Mouse (Mus musculus) embryonic facial prominence, embryonic 13.5 days (tissue): ENCODE results near the gene Egfr. TPM values are rescaled to one million over a fixed set of nuclear protein-coding genes. Genes with fewer than 3 reads are reported as not detected.
A peak's percentile ranks its signal among the peaks of the same experiment; 100 is the strongest.

Experiments
- ATAC-seq: fragments of 200-750 bp; cut with Nextera tagmentation; 2 replicates; pipeline ENCODE4 v1.8.0; 2017; ENCODE audit warnings: low read depth; ENCODE audit not compliant: insufficient number of reproducible peaks, insufficient read depth, low FRiP score, low TSS enrichment
- H3K27ac ChIP-seq: fragments of 300-500 bp; sonication (generic); 2 replicates; pipeline ENCODE4 v1.5.1; 2015; ENCODE audit warnings: moderate library complexity, mild to moderate bottlenecking, inconsistent platforms
- H3K27me3 ChIP-seq: fragments of 300-500 bp; sonication (generic); 2 replicates; pipeline ENCODE4 v1.6.1; 2015; ENCODE audit warnings: mild to moderate bottlenecking, inconsistent platforms
- H3K36me3 ChIP-seq: fragments of 300-500 bp; sonication (generic); 2 replicates; pipeline ENCODE4 v1.6.1; 2015; ENCODE audit warnings: mild to moderate bottlenecking, inconsistent platforms
- H3K4me1 ChIP-seq: fragments of 300-500 bp; sonication (generic); 2 replicates; pipeline ENCODE4 v1.6.1; 2015; ENCODE audit warnings: inconsistent platforms
- H3K4me2 ChIP-seq: fragments of 300-500 bp; sonication (generic); 2 replicates; pipeline ENCODE4 v1.6.1; 2015; ENCODE audit warnings: moderate library complexity, mild to moderate bottlenecking, inconsistent platforms
- H3K4me3 ChIP-seq: fragments of 300-500 bp; sonication (generic); 2 replicates; pipeline ENCODE4 v1.5.1; 2015; ENCODE audit warnings: mild to moderate bottlenecking, inconsistent platforms
- H3K9ac ChIP-seq: fragments of 300-500 bp; sonication (generic); 2 replicates; pipeline ENCODE4 v1.6.1; 2015; ENCODE audit warnings: mild to moderate bottlenecking, inconsistent platforms
- H3K9me3 ChIP-seq: fragments of 300-500 bp; sonication (generic); 2 replicates; pipeline ENCODE4 v1.6.1; 2016; ENCODE audit warnings: inconsistent platforms
- WGBS: fragments of 180-500 bp; shearing (Covaris S2); methylation state at CpG from one replicate; pipeline ENCODE4 v1.1.7; 2015; ENCODE audit warnings: mixed read lengths; 5-methylcytosine and 5-hydroxymethylcytosine counted together
- polyA plus RNA-seq: library from polyadenylated mRNA; unstranded; fragments of >200 nt; fragmentation: Nextera tagmentation; extraction: Ambion mirVana; gene quantifications from 2 replicates; pipeline ENCODE4 v1.2.1, GENCODE M21; 2015

The Egfr gene
- 12.6 and 17.0 TPM in 2 replicates for polyA plus RNA-seq

- WGBS: under 1% methylated on average over 21 of the region's 21 CpGs
- ATAC-seq: peak; percentile 87
- H3K9ac ChIP-seq: peak within 1 kb of the TSS; percentile 78
- no peaks in the 10 kb centered on the region for H3K36me3 ChIP-seq
- peak within 1 kb of the TSS; percentile 93 for H3K4me2 ChIP-seq
- H3K27me3 ChIP-seq: peaks cover 49% of the 10 kb centered on the region
- 0 out of 2 replicates have a peak within 1 kb of the TSS, but pooled peaks have one; percentile 9 for H3K27ac ChIP-seq
- peak within 1 kb of the TSS; percentile 69 for H3K4me3 ChIP-seq
- H3K9me3 ChIP-seq: no peaks in the 10 kb centered on the region
- peaks cover 16% of the 10 kb centered on the region; the same call in 1 of the 2 replicates for H3K4me1 ChIP-seq
These were observed at the start of gene Egfr for GRCm38 (mm10) chr11:16752007-16752348. TSS of gene Egfr (plus strand) at chr11:16752203.

GRCm38 (mm10) chr11:16703221-16703620 is 48.8 kb upstream of the Egfr start:
- H3K4me1 ChIP-seq: peaks cover under 1% of the 10 kb centered on the region; the same call in 1 of the 2 replicates
- no peaks in the 10 kb centered on the region for H3K36me3 ChIP-seq
- no peak overlapping the region for H3K9ac ChIP-seq
- H3K4me2 ChIP-seq: no peak overlapping the region
- ATAC-seq: no peak
- 87% methylated on average over 3 of the region's 3 CpGs for WGBS
- H3K27ac ChIP-seq: no peak overlapping the region
- H3K4me3 ChIP-seq: no peak overlapping the region
- H3K9me3 ChIP-seq: no peaks in the 10 kb centered on the region
- peaks cover 8% of the 10 kb centered on the region for H3K27me3 ChIP-seq

GRCm38 (mm10) chr11:16735083-16735644 is 16.8 kb upstream of the Egfr start:
- H3K36me3 ChIP-seq: no peaks in the 10 kb centered on the region
- no peak overlapping the region for H3K27ac ChIP-seq
- H3K9me3 ChIP-seq: no peaks in the 10 kb centered on the region
- 59% methylated on average over 1 of the region's 1 CpGs for WGBS
- H3K9ac ChIP-seq: no peak overlapping the region
- no peaks in the 10 kb centered on the region for H3K27me3 ChIP-seq
- no peak overlapping the region for H3K4me3 ChIP-seq
- H3K4me1 ChIP-seq: no peaks in the 10 kb centered on the region
- ATAC-seq: no peak
- no peak overlapping the region for H3K4me2 ChIP-seq

- WGBS: 45% methylated on average over 2 of the region's 2 CpGs
These were observed 14.7 kb upstream of the Egfr start for GRCm38 (mm10) chr11:16737323-16737722.

GRCm38 (mm10) chr11:16738691-16739090 is 13.3 kb upstream of the Egfr start:
- 68% methylated on average over 2 of the region's 2 CpGs for WGBS
- no peaks in the 10 kb centered on the region for H3K4me1 ChIP-seq
- no peaks in the 10 kb centered on the region for H3K9me3 ChIP-seq

More at GRCm38 (mm10) chr11:16737323-16737722, 14.7 kb upstream of the Egfr start:
- Histone ChIP-seq H3K4me3 (no peak overlapping the region), H3K4me2 (no peak overlapping the region), H3K36me3 (no peaks in the 10 kb centered on the region), H3K9ac (no peak overlapping the region), H3K27ac (no peak overlapping the region), H3K9me3 (no peaks in the 10 kb centered on the region), H3K4me1 (no peaks in the 10 kb centered on the region), H3K27me3 (no peaks in the 10 kb centered on the region)
- no peak for ATAC-seq

GRCm38 (mm10) chr11:16739155-16739554 is 12.8 kb upstream of the Egfr start:
- no peaks in the 10 kb centered on the region for H3K4me1 ChIP-seq
- H3K4me3 ChIP-seq: no peak overlapping the region
- WGBS: 60% methylated on average over 3 of the region's 3 CpGs
- H3K27ac ChIP-seq: no peak overlapping the region
- no peaks in the 10 kb centered on the region for H3K9me3 ChIP-seq
- H3K27me3 ChIP-seq: no peaks in the 10 kb centered on the region
- H3K36me3 ChIP-seq: no peaks in the 10 kb centered on the region
- H3K9ac ChIP-seq: no peak overlapping the region
- no peak for ATAC-seq
- no peak overlapping the region for H3K4me2 ChIP-seq

More at GRCm38 (mm10) chr11:16738691-16739090, 13.3 kb upstream of the Egfr start:
- H3K36me3 ChIP-seq: no peaks in the 10 kb centered on the region
- no peak overlapping the region for H3K9ac ChIP-seq
- H3K27me3 ChIP-seq: no peaks in the 10 kb centered on the region
- no peak overlapping the region for H3K27ac ChIP-seq
- H3K4me2 ChIP-seq: no peak overlapping the region
- ATAC-seq: no peak
- no peak overlapping the region for H3K4me3 ChIP-seq

- Histone ChIP-seq H3K27me3 (no peaks in the 10 kb centered on the region), H3K4me2 (no peak overlapping the region), H3K4me3 (no peak overlapping the region), H3K9ac (no peak overlapping the region), H3K4me1 (no peaks in the 10 kb centered on the region), H3K36me3 (no peaks in the 10 kb centered on the region), H3K27ac (no peak overlapping the region), H3K9me3 (no peaks in the 10 kb centered on the region)
- ATAC-seq: no peak
- WGBS: 64% methylated on average over 10 of the region's 10 CpGs
These were observed 11.1 kb upstream of the Egfr start for GRCm38 (mm10) chr11:16740691-16741611.

GRCm38 (mm10) chr11:16742251-16742650 is 9.8 kb upstream of the Egfr start:
- Histone ChIP-seq H3K36me3 (no peaks in the 10 kb centered on the region), H3K4me2 (no peak overlapping the region), H3K4me3 (no peak overlapping the region), H3K27ac (no peak overlapping the region), H3K9me3 (no peaks in the 10 kb centered on the region), H3K9ac (no peak overlapping the region), H3K27me3 (no peaks in the 10 kb centered on the region), H3K4me1 (no peaks in the 10 kb centered on the region)
- WGBS: 78% methylated on average over 4 of the region's 4 CpGs
- no peak for ATAC-seq

- no peak overlapping the region for H3K9ac ChIP-seq
- no peaks in the 10 kb centered on the region for H3K4me1 ChIP-seq
- ATAC-seq: no peak
- no peaks in the 10 kb centered on the region for H3K27me3 ChIP-seq
- H3K36me3 ChIP-seq: no peaks in the 10 kb centered on the region
- 84% methylated on average over 2 of the region's 2 CpGs for WGBS
- no peak overlapping the region for H3K27ac ChIP-seq
- H3K4me3 ChIP-seq: no peak overlapping the region
- H3K9me3 ChIP-seq: no peaks in the 10 kb centered on the region
- no peak overlapping the region for H3K4me2 ChIP-seq
These were observed 9.2 kb upstream of the Egfr start for GRCm38 (mm10) chr11:16742821-16743220.

- Histone ChIP-seq H3K4me3 (peak overlapping the region; percentile 69), H3K36me3 (no peaks in the 10 kb centered on the region), H3K9me3 (no peaks in the 10 kb centered on the region), H3K27me3 (peaks cover 48% of the 10 kb centered on the region), H3K27ac (no peak overlapping the region), H3K4me1 (peaks cover 15% of the 10 kb centered on the region; the same call in 1 of the 2 replicates), H3K9ac (peak overlapping the region; percentile 78), H3K4me2 (peak overlapping the region; percentile 93)
- WGBS: 33% methylated on average over 7 of the region's 7 CpGs
- no peak for ATAC-seq
These were observed 483 bp upstream of the Egfr start for GRCm38 (mm10) chr11:16751457-16751982.

- WGBS: under 1% methylated on average over 68 of the region's 68 CpGs
- H3K9ac ChIP-seq: peak overlapping the region; percentile 78
- H3K4me1 ChIP-seq: peaks cover 21% of the 10 kb centered on the region; the same call in 1 of the 2 replicates
- ATAC-seq: peak; percentile 58
- H3K9me3 ChIP-seq: no peaks in the 10 kb centered on the region
- H3K27ac ChIP-seq: 0 out of 2 replicates have a peak overlapping the region, but pooled peaks have one; percentile 9
- peaks cover 52% of the 10 kb centered on the region for H3K27me3 ChIP-seq
- H3K36me3 ChIP-seq: no peaks in the 10 kb centered on the region
- peak overlapping the region; percentile 69 for H3K4me3 ChIP-seq
- H3K4me2 ChIP-seq: peak overlapping the region; percentile 93
These were observed 548 bp downstream of the Egfr start for GRCm38 (mm10) chr11:16752349-16753153.
